Mouse (Mus musculus) lung, embryonic 15.5 days (tissue): ENCODE results near the gene Eef2. TPM values are rescaled to one million over a fixed set of nuclear protein-coding genes. Genes with fewer than 3 reads are reported as not detected.

Experiments used
- ATAC-seq: fragments of 200-750 bp; cut with Nextera tagmentation; 2 replicates; pipeline ENCODE4 v1.8.0; 2017; ENCODE audit warnings: moderate number of reproducible peaks, borderline replicate concordance; ENCODE audit not compliant: low FRiP score, low TSS enrichment; ENCODE audit errors: extremely low read depth
- H3K27ac ChIP-seq: fragments of 300-500 bp; sonication (generic); 2 replicates; pipeline ENCODE4 v1.5.1; 2015; ENCODE audit warnings: moderate library complexity, mild to moderate bottlenecking, inconsistent platforms
- H3K27me3 ChIP-seq: fragments of 300-500 bp; sonication (generic); 2 replicates; pipeline ENCODE4 v1.6.1; 2015; ENCODE audit warnings: inconsistent platforms
- H3K36me3 ChIP-seq: fragments of 300-500 bp; sonication (generic); 2 replicates; pipeline ENCODE4 v1.6.1; 2015; ENCODE audit warnings: inconsistent platforms
- H3K4me1 ChIP-seq: fragments of 300-500 bp; sonication (generic); 2 replicates; pipeline ENCODE4 v1.6.1; 2015; ENCODE audit warnings: inconsistent platforms
- H3K4me2 ChIP-seq: fragments of 300-500 bp; sonication (generic); 2 replicates; pipeline ENCODE4 v1.6.1; 2015; ENCODE audit warnings: inconsistent platforms, mild to moderate bottlenecking, moderate library complexity
- H3K4me3 ChIP-seq: fragments of 300-500 bp; sonication (generic); 2 replicates; pipeline ENCODE4 v1.5.1; 2015; ENCODE audit warnings: mild to moderate bottlenecking, inconsistent platforms
- H3K9ac ChIP-seq: fragments of 300-500 bp; sonication (generic); 2 replicates; pipeline ENCODE4 v1.6.1; 2015; ENCODE audit warnings: inconsistent platforms
- H3K9me3 ChIP-seq: fragments of 300-500 bp; sonication (generic); 2 replicates; pipeline ENCODE4 v1.6.1; 2016; ENCODE audit warnings: inconsistent platforms
- WGBS: fragments of 180-500 bp; shearing (Covaris S2); methylation state at CpG from one replicate; pipeline ENCODE4 v1.1.7; 2015; 5-methylcytosine and 5-hydroxymethylcytosine counted together
- polyA plus RNA-seq: library from polyadenylated mRNA; unstranded; fragments of >200 nt; fragmentation: Nextera tagmentation; extraction: Ambion mirVana; gene quantifications from 2 replicates; pipeline ENCODE4 v1.2.1, GENCODE M21; 2015

The Eef2 gene
- polyA plus RNA-seq, 1 experiment from 2014 or later = 596 TPM

- peaks cover 58% of the 10 kb centered on the region for H3K36me3 ChIP-seq
- H3K4me2 ChIP-seq = peak within 1 kb of the TSS; percentile 69
- 59% methylated on average over 5 of the region's 5 CpGs for WGBS
- peaks cover 35% of the 10 kb centered on the region for H3K4me1 ChIP-seq
- ATAC-seq = no peak
- no peaks in the 10 kb centered on the region for H3K9me3 ChIP-seq
- peak within 1 kb of the TSS; percentile 66 for H3K9ac ChIP-seq
- H3K27me3 ChIP-seq = no peaks in the 10 kb centered on the region
- peak within 1 kb of the TSS; percentile 74 for H3K4me3 ChIP-seq
- H3K27ac ChIP-seq = peak within 1 kb of the TSS; percentile 93
These were observed 7.4 kb downstream of the Eef2 start, which contains the start of gene 4930442H23Rik for GRCm38 (mm10) chr10:81183805-81184204. TSS of gene 4930442H23Rik (minus strand) at chr10:81183849.

- WGBS = 15% methylated on average over 4 of the region's 4 CpGs
- H3K4me3 ChIP-seq = no peak overlapping the region
- H3K4me1 ChIP-seq = peaks cover 32% of the 10 kb centered on the region
- no peaks in the 10 kb centered on the region for H3K9me3 ChIP-seq
- peaks cover 53% of the 10 kb centered on the region for H3K36me3 ChIP-seq
- peak overlapping the region; percentile 93 for H3K27ac ChIP-seq
- peak; percentile 31; the same call in 1 of the 2 replicates for ATAC-seq
- peak overlapping the region; percentile 69 for H3K4me2 ChIP-seq
- H3K9ac ChIP-seq = no peak overlapping the region
- no peaks in the 10 kb centered on the region for H3K27me3 ChIP-seq
These were observed 8.3 kb downstream of the Eef2 start for GRCm38 (mm10) chr10:81184765-81185164.

DNA sequence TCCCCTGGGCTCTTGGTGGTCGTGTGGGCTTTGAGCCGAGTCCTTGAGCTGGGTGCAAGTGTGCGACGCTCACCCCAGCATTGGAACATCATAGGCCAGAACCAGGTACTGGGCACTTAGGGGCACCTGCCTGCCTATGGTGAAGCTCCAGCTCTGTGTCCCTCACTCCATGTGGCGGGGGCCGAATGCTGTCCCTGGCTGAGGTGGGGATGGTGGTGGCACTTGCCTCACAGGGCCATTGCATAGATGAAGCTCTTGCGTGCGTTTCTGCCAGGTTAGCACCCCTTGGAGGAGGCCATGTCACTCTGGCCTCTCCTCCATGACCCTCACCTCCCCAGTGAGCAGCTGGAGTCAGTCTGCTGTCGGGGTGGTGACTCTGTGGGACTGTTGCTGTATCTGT is 10.7 kb downstream of the Eef2 start:
- WGBS = 97% methylated on average over 9 of the region's 9 CpGs
- no peak overlapping the region for H3K4me2 ChIP-seq
- H3K4me3 ChIP-seq = no peak overlapping the region
- peaks cover 37% of the 10 kb centered on the region for H3K4me1 ChIP-seq
- no peak overlapping the region for H3K27ac ChIP-seq
- ATAC-seq = no peak
- H3K27me3 ChIP-seq = no peaks in the 10 kb centered on the region
- no peaks in the 10 kb centered on the region for H3K9me3 ChIP-seq
- H3K9ac ChIP-seq = no peak overlapping the region
- H3K36me3 ChIP-seq = peaks cover 38% of the 10 kb centered on the region

GRCm38 (mm10) chr10:81189821-81190220 is 13.4 kb downstream of the Eef2 start:
- Histone ChIP-seq H3K36me3 (peaks cover 35% of the 10 kb centered on the region), H3K9ac (no peak overlapping the region), H3K27ac (no peak overlapping the region), H3K27me3 (peaks cover 18% of the 10 kb centered on the region), H3K4me1 (peaks cover 39% of the 10 kb centered on the region), H3K4me3 (no peak overlapping the region), H3K4me2 (no peak overlapping the region), H3K9me3 (no peaks in the 10 kb centered on the region)
- 76% methylated on average over 26 of the region's 26 CpGs for WGBS
- no peak for ATAC-seq

GRCm38 (mm10) chr10:81190236-81190911 is 13.9 kb downstream of the Eef2 start:
- Histone ChIP-seq H3K4me2 (no peak overlapping the region), H3K4me3 (no peak overlapping the region), H3K27ac (peak overlapping the region; percentile 95; the same call in 1 of the 2 replicates), H3K9ac (no peak overlapping the region), H3K27me3 (peaks cover 24% of the 10 kb centered on the region), H3K4me1 (peaks cover 33% of the 10 kb centered on the region), H3K9me3 (no peaks in the 10 kb centered on the region), H3K36me3 (peaks cover 31% of the 10 kb centered on the region)
- ATAC-seq = no peak
- WGBS = 66% methylated on average over 31 of the region's 31 CpGs

GRCm38 (mm10) chr10:81190912-81191321 is 14.5 kb downstream of the Eef2 start:
- Histone ChIP-seq H3K27me3 (peaks cover 29% of the 10 kb centered on the region), H3K36me3 (peaks cover 27% of the 10 kb centered on the region), H3K9ac (no peak overlapping the region), H3K4me3 (no peak overlapping the region), H3K9me3 (no peaks in the 10 kb centered on the region), H3K4me1 (peaks cover 32% of the 10 kb centered on the region), H3K27ac (peak overlapping the region; percentile 95), H3K4me2 (no peak overlapping the region)
- no peak for ATAC-seq
- 61% methylated on average over 6 of the region's 6 CpGs for WGBS

GRCm38 (mm10) chr10:81191342-81191982 is 15.0 kb downstream of the Eef2 start:
- Histone ChIP-seq H3K36me3 (peaks cover 26% of the 10 kb centered on the region), H3K4me2 (peak overlapping the region; percentile 96; the same call in 1 of the 2 replicates), H3K4me1 (peaks cover 32% of the 10 kb centered on the region), H3K27ac (peak overlapping the region; percentile 95), H3K27me3 (peaks cover 34% of the 10 kb centered on the region), H3K4me3 (no peak overlapping the region; the same call in 1 of the 2 replicates), H3K9ac (0 out of 2 replicates have a peak overlapping the region, but pooled peaks have one; percentile 16), H3K9me3 (no peaks in the 10 kb centered on the region)
- 81% methylated on average over 18 of the region's 18 CpGs for WGBS
- ATAC-seq = no peak

DNA sequence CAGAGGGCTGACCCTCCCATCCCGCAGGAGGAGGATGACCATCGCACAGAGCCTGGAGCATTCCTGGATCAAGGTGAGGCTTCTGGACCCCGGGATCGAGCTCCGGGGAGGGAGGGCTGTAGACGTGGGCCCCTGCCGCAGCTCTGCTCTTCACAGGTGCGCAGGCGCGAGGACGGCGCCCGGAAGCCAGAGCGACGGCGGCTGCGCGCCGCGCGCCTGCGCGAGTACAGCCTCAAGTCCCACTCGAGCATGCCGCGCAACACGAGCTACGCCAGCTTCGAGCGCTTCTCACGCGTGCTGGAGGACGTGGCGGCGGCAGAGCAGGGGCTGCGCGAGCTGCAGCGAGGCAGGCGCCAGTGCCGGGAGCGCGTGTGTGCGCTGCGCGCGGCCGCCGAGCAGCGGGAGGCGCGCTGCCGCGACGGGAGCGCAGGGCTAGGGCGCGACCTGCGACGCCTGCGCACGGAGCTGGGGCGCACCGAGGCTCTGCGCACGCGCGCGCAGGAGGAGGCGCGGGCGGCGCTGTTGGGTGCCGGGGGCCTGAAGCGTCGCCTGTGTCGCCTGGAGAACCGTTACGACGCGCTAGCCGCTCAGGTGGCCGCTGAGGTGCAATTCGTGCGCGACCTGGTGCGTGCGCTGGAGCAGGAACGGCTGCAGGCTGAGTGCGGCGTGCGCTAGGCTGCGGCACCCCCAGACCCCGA is 16.0 kb downstream of the Eef2 start:
- under 1% methylated on average over 90 of the region's 93 CpGs for WGBS
- peaks cover 18% of the 10 kb centered on the region for H3K36me3 ChIP-seq
- H3K4me1 ChIP-seq = peaks cover 32% of the 10 kb centered on the region
- peak; percentile 85 for ATAC-seq
- peaks cover 43% of the 10 kb centered on the region for H3K27me3 ChIP-seq
- H3K9me3 ChIP-seq = no peaks in the 10 kb centered on the region
- H3K9ac ChIP-seq = peak overlapping the region; percentile 72
- H3K4me2 ChIP-seq = peak overlapping the region; percentile 96
- H3K4me3 ChIP-seq = peak overlapping the region; percentile 65
- H3K27ac ChIP-seq = peak overlapping the region; percentile 95

DNA sequence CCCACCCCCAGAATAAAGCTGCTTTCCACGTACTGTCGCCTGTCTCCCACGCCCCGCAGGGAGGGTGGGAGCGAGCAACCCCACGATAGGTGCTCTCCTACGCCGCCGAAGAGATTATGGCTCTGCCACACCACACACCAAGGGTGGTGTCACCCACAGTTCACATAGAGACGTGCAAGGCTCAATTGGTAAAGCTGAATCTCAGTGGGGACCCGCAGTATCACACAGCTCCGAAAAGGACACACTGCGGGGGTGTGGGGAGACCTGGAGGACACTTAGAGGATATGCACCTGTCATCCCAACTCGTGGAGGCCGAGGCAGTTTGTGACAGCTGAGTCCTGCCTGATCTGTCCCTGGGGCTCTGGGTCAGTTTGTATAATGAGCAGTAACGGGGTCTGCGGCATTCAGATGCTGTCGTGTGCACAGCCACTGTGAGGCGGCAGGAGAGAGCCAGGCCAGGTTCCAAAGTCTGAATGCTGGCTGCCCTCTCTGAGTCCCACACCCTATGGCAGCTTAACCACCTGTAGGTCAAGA is 16.6 kb downstream of the Eef2 start:
- Histone ChIP-seq H3K4me3 (peak overlapping the region; percentile 65), H3K9me3 (no peaks in the 10 kb centered on the region), H3K27me3 (peaks cover 44% of the 10 kb centered on the region), H3K4me1 (peaks cover 32% of the 10 kb centered on the region), H3K27ac (peak overlapping the region; percentile 95), H3K4me2 (peak overlapping the region; percentile 96), H3K36me3 (peaks cover 18% of the 10 kb centered on the region), H3K9ac (peak overlapping the region; percentile 72)
- WGBS = 4% methylated on average over 19 of the region's 19 CpGs
- ATAC-seq = 0 out of 2 replicates have a peak, but pooled peaks have one; percentile 2

DNA sequence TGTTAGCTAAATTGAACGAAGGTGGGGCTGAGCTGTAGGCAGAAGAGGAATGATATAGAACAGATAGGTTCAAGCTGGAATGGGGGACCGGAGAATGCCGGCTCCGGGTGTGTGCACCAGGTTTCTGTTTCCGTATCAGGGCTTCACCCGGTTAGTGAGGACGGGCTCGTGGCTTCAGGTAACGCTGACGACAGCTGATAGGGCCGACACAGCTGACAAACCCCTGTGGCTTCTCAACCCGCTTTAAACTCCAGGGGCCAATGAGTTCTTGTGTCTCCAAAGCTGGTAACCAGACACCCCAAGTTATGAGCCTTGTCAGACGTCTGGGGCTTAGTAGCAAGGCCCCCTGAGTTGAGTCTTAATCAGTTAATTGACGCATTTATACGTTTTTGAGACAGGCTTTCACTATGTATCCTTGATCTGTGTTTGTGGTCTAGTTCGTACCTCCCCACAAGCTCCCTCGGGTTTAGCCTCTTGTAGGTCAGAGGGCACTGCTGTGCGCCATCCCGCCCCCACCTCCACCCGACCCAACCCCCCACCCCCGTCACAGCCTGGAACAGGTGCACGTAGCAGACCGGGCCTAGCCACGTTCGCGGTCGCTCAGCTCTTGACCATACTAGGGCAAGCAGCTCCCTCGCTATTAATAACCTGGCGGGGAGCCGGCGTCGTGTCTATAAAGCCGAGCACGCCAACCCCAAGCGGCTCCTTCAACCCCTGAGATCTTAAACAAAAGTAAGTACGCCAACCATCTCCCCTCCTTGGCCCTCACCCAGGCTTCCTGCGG is 17.8 kb downstream of the Eef2 start:
- 11% methylated on average over 37 of the region's 37 CpGs for WGBS
- Histone ChIP-seq H3K9ac (0 out of 2 replicates have a peak overlapping the region, but pooled peaks have one; percentile 19), H3K4me1 (peaks cover 32% of the 10 kb centered on the region), H3K27ac (peak overlapping the region; percentile 55), H3K9me3 (no peaks in the 10 kb centered on the region), H3K4me2 (peak overlapping the region; percentile 26), H3K36me3 (peaks cover 12% of the 10 kb centered on the region), H3K27me3 (peaks cover 51% of the 10 kb centered on the region), H3K4me3 (peak overlapping the region; percentile 4; the same call in 1 of the 2 replicates)
- no peak for ATAC-seq

GRCm38 (mm10) chr10:81195300-81195699 is 18.9 kb downstream of the Eef2 start:
- peaks cover 4% of the 10 kb centered on the region for H3K36me3 ChIP-seq
- no peak overlapping the region for H3K4me3 ChIP-seq
- H3K4me1 ChIP-seq = peaks cover 32% of the 10 kb centered on the region
- 52% methylated on average over 4 of the region's 4 CpGs for WGBS
- peak overlapping the region; percentile 55 for H3K27ac ChIP-seq
- ATAC-seq = no peak
- peak overlapping the region; percentile 26; the same call in 1 of the 2 replicates for H3K4me2 ChIP-seq
- H3K9ac ChIP-seq = no peak overlapping the region
- H3K9me3 ChIP-seq = no peaks in the 10 kb centered on the region
- peaks cover 54% of the 10 kb centered on the region for H3K27me3 ChIP-seq
